Mouse (Mus musculus) layer of hippocampus, adult 11-12 months (tissue): ENCODE data around the gene Exoc6b.
"Not testable (repeated sequence)": the region's sequence is repeated elsewhere in the genome, so short reads cannot be mapped to it uniquely, and the experiment has no call there.

Source experiments
- DNase-seq: peaks from one replicate; pipeline ENCODE4 v3.0.0; 2022; ENCODE audit warnings: low spot score

Exoc6b gene

GRCm38 (mm10) chr6:84631588-84631987, 437.7 kb downstream of the Exoc6b start:
- DNase-seq, result no peak

DNA sequence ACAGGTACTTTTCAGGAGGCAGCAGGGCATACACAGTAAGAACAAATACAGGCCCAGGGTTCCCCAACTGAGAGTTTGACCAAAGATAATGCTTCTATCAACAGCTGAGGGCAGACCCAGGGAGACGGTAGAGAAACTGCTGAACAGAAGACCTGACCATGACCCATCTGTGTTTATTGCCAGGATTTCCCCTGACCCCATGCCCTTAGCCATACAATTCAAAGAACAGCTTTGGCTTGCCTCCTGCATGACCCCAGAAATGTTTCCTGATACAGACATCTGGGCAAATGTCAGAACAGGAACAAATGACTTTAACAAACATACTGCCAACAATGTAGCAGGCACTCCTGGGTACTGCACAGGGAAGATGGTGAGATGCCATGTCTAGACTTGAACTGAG, 439.0 kb downstream of the Exoc6b start:
- DNase-seq, result no peak

DNA sequence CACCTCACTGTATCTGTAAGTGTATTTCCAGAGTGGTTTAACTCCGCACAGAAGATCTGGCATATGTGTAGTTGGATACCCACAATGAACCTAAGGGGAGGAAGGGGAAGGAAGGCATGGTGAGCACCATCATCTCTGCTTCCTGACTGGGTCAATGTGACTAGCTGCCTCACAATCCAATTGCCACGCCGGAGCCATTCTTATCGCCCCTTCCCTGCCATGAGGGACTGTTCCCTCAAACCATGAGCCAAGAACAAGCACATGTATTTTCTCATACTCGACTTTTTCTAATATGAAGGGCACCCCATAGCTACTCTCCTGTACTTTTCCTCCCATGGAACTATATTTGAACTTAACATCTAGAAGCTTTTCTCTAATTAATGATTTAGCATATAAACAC, 440.5 kb downstream of the Exoc6b start:
- DNase-seq, result no peak

DNA sequence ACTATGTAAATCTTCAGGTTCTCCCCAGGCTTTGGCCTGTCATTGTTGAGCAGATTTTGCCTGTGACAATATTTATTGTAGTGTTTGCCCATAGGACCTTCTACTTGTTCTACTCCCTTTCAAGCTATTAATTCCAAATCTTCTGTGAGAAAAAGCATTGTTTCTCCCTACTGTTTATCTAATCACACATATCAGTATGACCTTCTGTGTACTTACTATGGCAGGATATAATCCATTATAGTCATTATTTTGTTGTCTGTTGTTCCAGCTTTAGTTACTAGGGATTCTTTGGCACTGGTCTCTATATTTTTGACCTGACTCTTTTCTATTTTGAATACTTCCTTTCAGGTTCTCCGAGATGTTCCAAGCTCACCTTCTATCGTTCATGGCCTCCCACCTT, 442.9 kb downstream of the Exoc6b start:
- no peak for DNase-seq

DNA sequence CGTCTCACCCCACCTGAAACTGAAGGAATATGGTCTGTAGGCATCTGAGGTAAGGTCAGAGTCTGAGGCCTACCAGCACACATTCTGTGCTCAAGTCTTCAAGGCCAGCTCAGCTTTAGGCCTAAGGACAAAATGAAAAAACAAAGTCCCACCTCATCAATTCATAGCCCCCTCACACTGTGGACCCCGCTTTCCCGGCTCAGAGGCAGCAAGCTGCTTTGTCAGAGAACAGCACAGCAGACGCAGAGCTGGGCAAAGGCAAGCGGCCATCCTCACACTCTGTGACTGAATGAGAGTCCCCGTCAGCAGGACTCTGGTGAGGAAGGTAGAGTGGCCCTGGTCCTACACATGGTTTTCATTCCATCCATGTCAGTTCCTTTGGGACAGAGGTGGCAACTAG, 450.1 kb downstream of the Exoc6b start:
- DNase-seq, result no peak

GRCm38 (mm10) chr6:84617051-84617450, 452.3 kb downstream of the Exoc6b start:
- DNase-seq, result no peak

- no peak for DNase-seq
Observed at GRCm38 (mm10) chr6:84616586-84616985, 452.7 kb downstream of the Exoc6b start.

DNA sequence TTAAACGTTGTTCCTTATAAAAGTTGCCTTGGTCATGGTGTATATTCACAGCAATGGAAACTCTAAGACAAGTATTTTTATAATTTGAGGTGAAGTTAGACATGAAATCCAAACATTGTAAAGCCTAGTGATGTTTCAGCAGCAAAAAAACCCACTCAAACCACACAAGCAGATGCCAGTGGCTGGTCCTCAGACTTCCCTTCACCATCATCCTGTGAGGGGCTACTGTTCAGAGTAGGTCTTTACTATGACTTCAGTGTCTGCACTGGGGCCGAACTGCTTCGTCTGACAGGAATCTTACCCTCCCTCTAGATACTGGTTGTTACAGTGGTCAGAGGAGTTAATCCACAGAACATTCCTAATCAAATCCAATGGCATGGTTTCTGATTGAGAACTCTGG, 455.8 kb downstream of the Exoc6b start:
- DNase-seq, result no peak

DNA sequence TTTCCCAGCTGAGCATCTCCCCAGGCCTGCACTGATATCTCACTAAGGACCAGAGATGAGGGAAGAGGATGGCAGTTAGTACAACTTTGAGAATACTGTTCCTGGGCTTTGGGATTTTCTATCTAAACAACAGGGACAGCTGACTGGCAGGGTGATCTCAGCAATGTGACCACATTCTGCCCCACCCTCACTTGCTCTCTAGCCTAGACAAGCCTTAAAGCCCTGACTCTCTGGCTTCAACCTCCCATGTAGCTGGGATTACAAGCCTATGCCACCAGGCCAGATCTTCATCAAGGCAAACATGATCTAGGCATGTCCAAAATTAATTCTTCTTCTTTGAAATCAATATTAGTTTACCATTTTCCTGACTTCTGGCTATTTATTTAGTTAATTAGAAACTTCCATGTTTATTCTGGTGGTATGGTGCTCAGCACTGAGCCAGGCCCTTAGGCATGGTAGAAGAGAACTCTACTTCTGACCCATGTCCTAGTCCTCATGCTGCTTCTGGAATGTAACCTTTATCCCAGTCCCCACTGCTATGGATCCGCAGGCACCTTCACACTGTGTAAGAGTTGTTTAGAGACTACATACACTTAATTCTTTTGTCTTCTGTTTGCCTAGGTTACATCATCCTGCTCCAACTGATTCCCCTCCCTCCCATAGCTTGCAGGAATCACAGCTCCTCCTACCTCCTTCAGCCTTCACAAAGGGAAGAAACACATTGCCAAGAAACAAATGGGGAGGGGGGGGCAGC, 468.0 kb downstream of the Exoc6b start:
- DNase-seq, result no peak

GRCm38 (mm10) chr6:84599296-84599695, 470.0 kb downstream of the Exoc6b start:
- not testable (repeated sequence) for DNase-seq

GRCm38 (mm10) chr6:84598725-84599124, 470.6 kb downstream of the Exoc6b start:
- no peak for DNase-seq

- no peak for DNase-seq
Observed at GRCm38 (mm10) chr6:84594626-84595025, 474.7 kb downstream of the Exoc6b start.

- no peak for DNase-seq
Observed at GRCm38 (mm10) chr6:84593693-84594092, 475.6 kb downstream of the Exoc6b start, which contains the start of gene Cyp26b1. Gene Cyp26b1, minus strand, starts transcription at chr6:84593908.

- no peak for DNase-seq
Observed at GRCm38 (mm10) chr6:84590961-84591745, 478.2 kb downstream of the Exoc6b start.

DNA sequence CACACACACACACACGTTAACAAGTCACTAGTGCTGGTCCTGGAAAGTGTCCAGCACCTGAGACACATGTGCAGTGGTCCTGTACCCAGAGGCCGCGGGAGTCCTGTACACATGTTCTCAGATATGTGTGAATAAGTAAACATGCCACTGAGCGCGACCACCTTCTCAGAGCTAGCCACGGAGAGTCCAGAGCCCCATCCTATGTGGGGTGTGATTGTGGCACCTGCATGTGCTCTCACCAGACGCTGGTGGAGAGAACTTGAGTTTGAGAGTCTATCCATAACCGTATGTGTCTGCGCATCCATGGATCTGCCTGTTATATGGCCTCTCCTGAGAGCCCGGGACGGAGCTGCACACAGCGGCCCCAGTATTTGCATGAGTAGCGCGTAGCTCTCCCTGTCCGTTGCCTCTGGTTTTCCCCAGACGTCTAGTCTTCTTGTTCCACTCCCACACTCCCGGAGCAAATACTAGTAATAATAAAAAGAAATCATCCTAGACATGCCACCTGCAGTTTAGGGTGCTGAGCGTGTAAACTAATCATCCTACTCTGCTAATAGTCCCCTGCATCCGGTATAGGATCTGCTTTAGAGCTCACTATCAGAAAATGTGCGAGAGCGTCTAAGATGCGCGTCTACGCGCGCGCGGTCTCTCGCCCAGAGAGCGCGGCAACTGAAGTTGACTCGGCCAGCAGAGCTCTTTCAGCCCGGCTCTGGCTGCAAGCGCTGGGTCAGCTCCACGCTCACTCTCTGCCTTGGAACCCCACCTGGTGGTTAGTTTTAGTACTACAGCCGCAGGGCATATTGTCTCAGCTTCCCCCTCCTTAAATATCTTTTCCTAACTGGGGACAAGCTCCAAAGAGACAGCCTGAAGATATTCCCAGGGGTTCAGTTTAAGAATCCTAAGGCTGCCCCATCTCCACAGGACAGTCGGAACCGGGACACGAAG, 479.3 kb downstream of the Exoc6b start:
- peak; percentile 89 for DNase-seq

DNA sequence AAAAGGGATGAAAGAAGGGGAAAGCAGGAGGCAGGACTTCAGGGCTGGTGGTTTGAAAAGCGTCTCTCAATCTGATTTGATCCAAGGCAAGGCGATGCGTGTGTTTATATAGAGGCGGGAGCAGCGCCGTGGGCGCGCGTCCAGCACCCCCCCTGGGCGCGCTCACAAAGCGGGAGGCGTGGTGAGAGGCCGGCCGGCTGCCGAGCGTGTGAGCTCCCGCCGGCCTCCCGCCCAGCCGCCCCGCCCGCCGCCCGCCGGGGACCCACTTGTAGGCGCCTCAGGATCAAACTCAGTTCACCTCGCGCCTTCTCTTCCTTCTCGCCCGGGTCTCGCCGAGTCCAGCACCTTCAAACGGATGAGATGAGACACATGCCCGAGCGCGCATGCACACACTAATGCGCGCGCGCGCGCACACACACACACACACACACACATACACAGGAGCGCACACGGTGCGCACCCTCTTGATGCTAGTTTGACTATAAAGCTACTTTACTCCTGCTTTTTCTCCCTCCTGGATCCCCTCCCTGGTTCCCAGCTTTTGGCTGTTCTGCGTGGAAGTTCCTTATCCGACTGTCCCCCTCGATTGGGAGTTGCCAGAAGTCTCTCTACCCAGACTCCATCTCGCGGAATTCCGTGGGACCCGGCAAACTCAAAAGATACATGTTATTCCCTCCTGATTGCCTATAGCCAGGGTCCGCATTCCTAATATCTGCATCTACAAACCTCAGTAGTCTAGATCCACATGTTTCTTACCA, 480.2 kb downstream of the Exoc6b start:
- no peak for DNase-seq

GRCm38 (mm10) chr6:84588221-84588894, 481.0 kb downstream of the Exoc6b start:
- no peak for DNase-seq

- no peak for DNase-seq
Observed at GRCm38 (mm10) chr6:84587471-84588101, 481.7 kb downstream of the Exoc6b start.

DNA sequence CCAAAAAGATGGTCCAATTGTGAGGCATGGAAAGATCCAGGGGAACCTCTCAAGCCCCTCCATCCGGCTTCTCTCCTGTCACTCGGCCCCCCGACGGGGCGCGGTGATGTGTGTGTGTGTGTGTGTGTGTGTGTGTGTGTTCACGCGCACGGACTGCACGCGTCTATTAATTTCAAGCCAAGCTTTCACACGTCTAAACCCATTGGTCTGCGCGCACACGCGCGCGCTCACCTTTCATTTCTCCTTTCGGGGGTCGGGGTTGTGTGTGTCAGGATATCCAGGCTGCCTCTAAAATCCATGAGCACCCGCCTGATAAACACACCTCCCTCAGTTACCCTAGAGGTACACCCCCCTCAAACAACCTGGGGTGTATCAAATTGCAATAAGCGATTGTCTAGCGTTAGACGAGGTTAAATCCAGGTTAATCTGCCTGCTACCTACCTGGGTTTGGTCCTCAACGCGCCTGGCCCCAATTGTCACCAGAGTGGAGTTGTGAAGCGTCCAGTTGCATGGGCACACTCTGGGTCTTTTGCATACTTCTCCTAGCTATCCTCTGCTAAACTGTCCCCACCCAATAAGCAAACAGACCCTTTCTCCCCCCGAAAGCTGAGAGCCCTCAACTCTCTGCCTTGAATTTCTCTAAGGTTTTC, 482.6 kb downstream of the Exoc6b start:
- DNase-seq, result no peak
